Mouse (Mus musculus): ENCODE results near the gene Cckbr.
"Not testable (repeated sequence)": the region's sequence is repeated elsewhere in the genome, so short reads cannot be mapped to it uniquely, and the experiment has no call there.

GRCm38 (mm10) chr7:105465505-105465904 is 40.0 kb downstream of the Cckbr start:
- TF ChIP-seq CTCF (IDR thresholded peaks at IDR 0.05; ENCODE audit: low read depth); EP300 (optimal IDR thresholded peaks at IDR 0.05): not testable (repeated sequence)

Data from stomach, postnatal 0 days (tissue).